Comparison of ENCODE assay signal across 8 mouse cellular contexts in the genomic region with DNA sequence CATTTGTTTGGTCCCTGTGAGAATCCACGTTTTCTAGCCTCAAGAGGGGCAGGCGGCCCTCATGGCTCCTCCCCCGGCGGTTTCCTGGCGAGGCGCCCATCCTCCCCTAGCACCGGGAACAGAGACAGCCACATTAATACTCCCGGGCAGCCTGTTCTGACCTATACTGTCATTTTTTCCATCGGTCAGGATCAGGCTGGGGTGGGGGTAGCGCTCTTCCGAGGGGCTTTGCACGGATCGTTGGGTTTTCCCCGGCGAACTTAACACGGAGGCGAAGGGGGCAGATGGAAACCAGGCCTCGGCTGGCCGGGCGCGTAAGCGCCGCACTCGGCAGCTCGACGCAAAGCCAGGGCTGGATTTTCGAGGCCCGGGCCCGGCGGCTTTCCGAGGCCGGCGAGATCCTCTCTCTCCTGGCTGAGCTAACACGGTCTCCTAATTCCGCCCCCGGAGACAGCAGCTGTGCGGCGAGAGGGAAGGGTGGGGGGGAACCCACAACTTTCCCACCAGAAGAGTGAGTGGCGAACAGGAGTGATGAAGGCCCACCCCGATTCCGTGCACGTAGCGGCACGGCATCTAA. TPM values are rescaled to one million over a fixed set of nuclear protein-coding genes. Genes with fewer than 3 reads are reported as not detected.
A peak's percentile ranks its signal among the peaks of the same experiment; 100 is the strongest.
DNase-seq lines count a peak whose midpoint lies in the region; ATAC-seq and TF ChIP-seq lines count a peak whose summit lies in the region.

No protein-coding gene starts in this region.

- peaks cover 34% of the 10 kb centered on the region for H3K27me3 ChIP-seq in intestine, embryonic 16.5 days (replicated peaks; ENCODE audit: control insufficient read depth, insufficient read depth, low read length)
- peaks cover 80% of the 10 kb centered on the region for H3K27me3 ChIP-seq in liver, embryonic 15.5 days

- H3K4me3 ChIP-seq in cortical plate, adult 2 months (ENCODE audit: insufficient read depth, low read length) = peak overlapping the region; percentile 49
- H3K4me3 ChIP-seq in intestine, embryonic 16.5 days (ENCODE audit: low read length) = peak overlapping the region; percentile 49
- peak overlapping the region; percentile 48 for H3K4me3 ChIP-seq in liver, embryonic 15.5 days (replicated peaks)

- H3K9ac ChIP-seq in intestine, embryonic 16.5 days (ENCODE audit: low read depth, low read length) = peak overlapping the region; percentile 74
- no peak overlapping the region for H3K9ac ChIP-seq in liver, embryonic 15.5 days

- WGBS in intestine, embryonic 16.5 days = 4% methylated on average over 42 of the region's 44 CpGs
- 6% methylated on average over 42 of the region's 44 CpGs for WGBS in liver, embryonic 15.5 days (ENCODE audit: insufficient replicate concordance)

- ATAC-seq in intestine, embryonic 16.5 days = peak; percentile 55
- ATAC-seq in liver, embryonic 15.5 days (ENCODE audit: insufficient read depth) = 0 out of 2 replicates have a peak, but pooled peaks have one; percentile 17

- H3K4me2 ChIP-seq in intestine, embryonic 16.5 days (ENCODE audit: low read depth, low read length) = peak overlapping the region; percentile 62
- peak overlapping the region; percentile 55 for H3K4me2 ChIP-seq in liver, embryonic 15.5 days

- TF ChIP-seq POLR2A in cortical plate, adult 2 months (IDR thresholded peaks at IDR 0.05; ENCODE audit: extremely low read depth, insufficient read depth, low read length) = no peak

- no peaks in the 10 kb centered on the region for H3K9me3 ChIP-seq in intestine, embryonic 16.5 days (ENCODE audit: control insufficient read depth, low read length)
- no peaks in the 10 kb centered on the region for H3K9me3 ChIP-seq in liver, embryonic 15.5 days (replicated peaks)

- no peaks in the 10 kb centered on the region; the same call in 1 of the 2 replicates for H3K4me1 ChIP-seq in cortical plate, adult 2 months (ENCODE audit: control insufficient read depth, insufficient read depth, low read length)
- peaks cover 11% of the 10 kb centered on the region; the same call in 1 of the 2 replicates for H3K4me1 ChIP-seq in intestine, embryonic 16.5 days (ENCODE audit: control insufficient read depth, insufficient read depth, low read length)
- H3K4me1 ChIP-seq in liver, embryonic 15.5 days (replicated peaks) = peaks cover 2% of the 10 kb centered on the region; the same call in 1 of the 2 replicates

- DNase-seq in spleen, adult 18-20 months = peak; percentile 32 to 49
- no peak for DNase-seq in spleen, adult 12 weeks (ENCODE audit: low spot score)
- DNase-seq in heart, adult 11 months = peak; percentile 97
- peak; percentile 65 for DNase-seq in neural tube, embryonic 10.5 days (ENCODE audit: extremely low spot score, low spot score)
- DNase-seq in T-cell, adult 2 months (ENCODE audit: low spot score) = no peak

- no peaks in the 10 kb centered on the region for H3K36me3 ChIP-seq in intestine, embryonic 16.5 days (ENCODE audit: control insufficient read depth, insufficient read depth, low read length)
- H3K36me3 ChIP-seq in liver, embryonic 15.5 days (replicated peaks) = no peaks in the 10 kb centered on the region

- H3K27ac ChIP-seq in cortical plate, adult 2 months (ENCODE audit: insufficient read depth, low read length) = peak overlapping the region; percentile 95
- peak overlapping the region; percentile 88 for H3K27ac ChIP-seq in intestine, embryonic 16.5 days (ENCODE audit: low read length)
- peak overlapping the region; percentile 45 for H3K27ac ChIP-seq in liver, embryonic 15.5 days (replicated peaks)

- no peak for TF ChIP-seq CTCF in cortical plate, adult 2 months (IDR thresholded peaks at IDR 0.05; ENCODE audit: extremely low read depth, insufficient read depth, low read length)

RNA-seq across cellular contexts. Expression of a gene that starts 1.8 kb away (rescaled TPM):
- polyA plus RNA-seq in cortical plate, adult 2 months (2012; rRNA removed) = 17.7 and 18.5 TPM in 2 replicates
- 8.1 and 9.8 TPM in 2 replicates for polyA plus RNA-seq in intestine, embryonic 16.5 days (2015; fragmentation: Nextera tagmentation; extraction: Ambion mirVana)
- polyA plus RNA-seq in liver, embryonic 15.5 days (2015; fragmentation: Nextera tagmentation; extraction: Ambion mirVana) = 4.3 and 4.5 TPM in 2 replicates

Comparison
In these comparisons a context has a peak if more than half of its experiments do, and no peak if none do; other contexts are left out.
1. DNase-seq: peak in spleen, adult 18-20 months (2 of 2), heart, adult 11 months (single experiment) and neural tube, embryonic 10.5 days (single experiment); none in spleen, adult 12 weeks (single experiment) and T-cell, adult 2 months (single experiment).
2. H3K27ac ChIP-seq: peak in every context shown above with its lines; median percentile 95 in cortical plate, adult 2 months; 88 in intestine, embryonic 16.5 days; 45 in liver, embryonic 15.5 days.
3. Peak in every context shown above with its lines, with median percentiles within 50 percentile points of each other: H3K4me3 ChIP-seq.